In genomic region chr5:77309924-77310772, GRCm38 (mm10) we compare ENCODE assay signal across 8 mouse cellular contexts. TPM values are rescaled to one million over a fixed set of nuclear protein-coding genes. Genes with fewer than 3 reads are reported as not detected.
A peak's percentile ranks its signal among the peaks of the same experiment; 100 is the strongest.
DNase-seq lines count a peak whose midpoint lies in the region; ATAC-seq lines count a peak whose summit lies in the region.

Noa1 (minus strand) TSS chr5:77310084.
Polr2b (plus strand) TSS chr5:77310147.

- H3K4me1 ChIP-seq in heart, embryonic 10.5 days = peaks cover 25% of the 10 kb centered on the region
- peaks cover 27% of the 10 kb centered on the region for H3K4me1 ChIP-seq in kidney, embryonic 15.5 days

- H3K27ac ChIP-seq in heart, embryonic 10.5 days = peak within 1 kb of the TSS; percentile 94
- peak within 1 kb of the TSS; percentile 96 for H3K27ac ChIP-seq in kidney, embryonic 15.5 days

- peaks cover 50% of the 10 kb centered on the region for H3K36me3 ChIP-seq in heart, embryonic 10.5 days
- H3K36me3 ChIP-seq in kidney, embryonic 15.5 days = peaks cover 47% of the 10 kb centered on the region

- ATAC-seq in erythroblast, adult 5-6 weeks (replicated peaks; ENCODE audit: low FRiP score, poor library complexity, severe bottlenecking) = peak; percentile 94
- ATAC-seq in kidney, embryonic 15.5 days (replicated peaks; ENCODE audit: low FRiP score) = peak; percentile 96
- ATAC-seq in monocyte, adult 5-6 weeks (replicated peaks; ENCODE audit: insufficient number of reproducible peaks, low FRiP score, low TSS enrichment, poor library complexity, severe bottlenecking) = peak; percentile 86

- H3K4me3 ChIP-seq in heart, embryonic 10.5 days = peak within 1 kb of the TSS; percentile 93
- H3K4me3 ChIP-seq in kidney, embryonic 15.5 days (replicated peaks) = peak within 1 kb of the TSS; percentile 92

- under 1% methylated on average over 85 of the region's 85 CpGs for whole genome bisulfite sequencing in heart, embryonic 10.5 days
- WGBS in kidney, embryonic 15.5 days = under 1% methylated on average over 85 of the region's 85 CpGs

- H3K9me3 ChIP-seq in heart, embryonic 10.5 days = no peaks in the 10 kb centered on the region
- no peaks in the 10 kb centered on the region for H3K9me3 ChIP-seq in kidney, embryonic 15.5 days (replicated peaks)

- H3K4me2 ChIP-seq in kidney, embryonic 15.5 days = peak within 1 kb of the TSS; percentile 97

- peak within 1 kb of the TSS; percentile 91 for H3K9ac ChIP-seq in kidney, embryonic 15.5 days

- DNase-seq in B cell, adult 2 months = peak; percentile 99
- peak; percentile 99 for DNase-seq in brain, adult 2 months (ENCODE audit: low read depth, low spot score)
- DNase-seq in heart, embryonic 10.5 days (ENCODE audit: low spot score) = peak; percentile 99
- DNase-seq in liver = peak; percentile 98
- peak; percentile 99 to 100 for DNase-seq in spleen, postnatal 4 days (ENCODE audit: low spot score in 2 of 2)

- no peaks in the 10 kb centered on the region for H3K27me3 ChIP-seq in heart, embryonic 10.5 days (ENCODE audit: insufficient read depth, poor library complexity, severe bottlenecking)
- no peaks in the 10 kb centered on the region for H3K27me3 ChIP-seq in kidney, embryonic 15.5 days

RNA-seq across cellular contexts. Expression of gene Noa1, which starts in this region (rescaled TPM):
- 4.4 and 32.6 TPM in 2 replicates for total RNA-seq in erythroblast, adult 5-6 weeks (2015; ENCODE audit: low replicate concordance)
- total RNA-seq in erythroblast, adult 5-6 weeks (2017; ENCODE audit: low replicate concordance) = 2.4 and 6.6 TPM in 2 replicates
- 25.0 and 31.6 TPM in 2 replicates for polyA plus RNA-seq in heart, embryonic 10.5 days (2016; fragmentation: Nextera tagmentation; extraction: Ambion mirVana)
- 35.7 and 36.2 TPM in 2 replicates for polyA plus RNA-seq in kidney, embryonic 15.5 days (2015; fragmentation: Nextera tagmentation; extraction: Ambion mirVana)
- total RNA-seq in monocyte, adult 5-6 weeks (2017) = 4.2 to 7.1 TPM (median 4.9 TPM) in 3 replicates

RNA-seq across cellular contexts. Expression of gene Polr2b, which starts in this region (rescaled TPM):
- 34.6 and 38.0 TPM in 2 replicates for total RNA-seq in erythroblast, adult 5-6 weeks (2015; ENCODE audit: low replicate concordance)
- 38.7 and 69.1 TPM in 2 replicates for total RNA-seq in erythroblast, adult 5-6 weeks (2017; ENCODE audit: low replicate concordance)
- polyA plus RNA-seq in heart, embryonic 10.5 days (2016; fragmentation: Nextera tagmentation; extraction: Ambion mirVana) = 53.9 and 60.3 TPM in 2 replicates
- polyA plus RNA-seq in kidney, embryonic 15.5 days (2015; fragmentation: Nextera tagmentation; extraction: Ambion mirVana) = 67.0 and 69.5 TPM in 2 replicates
- total RNA-seq in monocyte, adult 5-6 weeks (2017) = 105 to 132 TPM (median 106 TPM) in 3 replicates

Comparison
In these comparisons a context has a peak if more than half of its experiments do, and no peak if none do; other contexts are left out.
1. Peak in every context shown above with its lines: DNase-seq, ATAC-seq, H3K4me3 ChIP-seq and H3K27ac ChIP-seq.